In the genomic region with DNA sequence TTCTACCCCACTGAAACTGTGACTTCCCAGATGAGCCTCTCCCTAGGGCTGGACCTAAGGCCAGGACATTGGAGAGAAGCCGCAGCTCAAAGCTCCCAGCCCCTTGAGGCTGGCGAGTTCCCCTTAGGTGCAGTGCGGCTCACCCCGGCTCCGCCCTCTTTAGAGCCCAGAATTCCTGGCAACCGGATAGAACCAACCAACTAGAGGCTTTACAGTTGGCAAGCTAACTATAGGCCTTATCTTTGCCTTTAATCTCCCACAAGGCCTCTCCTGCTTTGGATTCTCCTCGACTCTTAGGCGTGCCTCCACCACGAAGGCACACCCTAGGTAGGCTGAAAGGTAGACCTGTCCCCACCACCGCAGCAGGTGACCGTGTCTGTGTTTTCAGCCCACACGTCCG, we compare ENCODE assay signal across 18 mouse cellular contexts. TPM values are rescaled to one million over a fixed set of nuclear protein-coding genes. Genes with fewer than 3 reads are reported as not detected.
A peak's percentile ranks its signal among the peaks of the same experiment; 100 is the strongest.
DNase-seq lines count a peak whose midpoint lies in the region; ATAC-seq and TF ChIP-seq lines count a peak whose summit lies in the region.
"Had no signal": no experiment of that assay in that cellular context is flagged by ENCODE, and none has a peak within 500 bp of the region (broad histone marks: within the 10 kb centered on the region; RNA-seq: fewer than 3 reads in every experiment).

No protein-coding gene starts in this region.

- H3K9ac ChIP-seq in liver, embryonic 13.5 days: 0 out of 2 replicates have a peak overlapping the region, but pooled peaks have one; percentile 13
- H3K9ac ChIP-seq in liver, embryonic 11.5 days (ENCODE audit: low read depth, low read length): no peak overlapping the region
- no peak overlapping the region for H3K9ac ChIP-seq in kidney, postnatal 0 days (ENCODE audit: low read depth, low read length)
- H3K9ac ChIP-seq: embryonic facial prominence, embryonic 15.5 days; limb, embryonic 13.5 days had no signal

- peaks cover 59% of the 10 kb centered on the region for H3K36me3 ChIP-seq in liver, embryonic 13.5 days
- peaks cover 15% of the 10 kb centered on the region; the same call in 1 of the 2 replicates for H3K36me3 ChIP-seq in liver, embryonic 11.5 days (ENCODE audit: control insufficient read depth, insufficient read depth, low read length)
- peaks cover 29% of the 10 kb centered on the region for H3K36me3 ChIP-seq in embryonic facial prominence, embryonic 10.5 days (replicated peaks)
- no peaks in the 10 kb centered on the region for H3K36me3 ChIP-seq in kidney, postnatal 0 days (ENCODE audit: insufficient read depth, low read length)
- H3K36me3 ChIP-seq in small intestine, adult 2 months (ENCODE audit: control insufficient read depth, insufficient read depth, low read length): no peaks in the 10 kb centered on the region
- peaks cover 37% of the 10 kb centered on the region for H3K36me3 ChIP-seq in midbrain, embryonic 10.5 days
- H3K36me3 ChIP-seq: embryonic facial prominence, embryonic 15.5 days had no signal

- DNase-seq in liver, embryonic 13.5 days: no peak
- no peak for DNase-seq in liver, embryonic 11.5 days (ENCODE audit: low spot score)
- DNase-seq in embryonic facial prominence, embryonic 10.5 days (ENCODE audit: low spot score): no peak
- DNase-seq in kidney, postnatal 0 days (ENCODE audit: low spot score): no peak
- DNase-seq in heart, postnatal 4 days: no peak
- no peak for DNase-seq in midbrain, embryonic 10.5 days (ENCODE audit: low spot score)
- no peak for DNase-seq in urinary bladder, postnatal 25 days (ENCODE audit: low spot score)
- DNase-seq: cerebellum, adult 2 months; gastrocnemius, postnatal 10 days; layer of hippocampus, postnatal 36 days; thymus, adult 2 months had no signal

- H3K4me1 ChIP-seq in liver, embryonic 13.5 days (replicated peaks): peaks cover 35% of the 10 kb centered on the region
- peaks cover 6% of the 10 kb centered on the region; the same call in 1 of the 2 replicates for H3K4me1 ChIP-seq in liver, embryonic 11.5 days (replicated peaks; ENCODE audit: control insufficient read depth, insufficient read depth, low read length)
- peaks cover 33% of the 10 kb centered on the region for H3K4me1 ChIP-seq in embryonic facial prominence, embryonic 10.5 days
- H3K4me1 ChIP-seq in kidney, postnatal 0 days (replicated peaks; ENCODE audit: insufficient read depth, low read length): peaks cover 11% of the 10 kb centered on the region; the same call in 1 of the 2 replicates
- peaks cover 19% of the 10 kb centered on the region for H3K4me1 ChIP-seq in small intestine, adult 2 months (ENCODE audit: control insufficient read depth, insufficient read depth, insufficient read length, low read length)
- H3K4me1 ChIP-seq in midbrain, embryonic 10.5 days: peaks cover 7% of the 10 kb centered on the region
- H3K4me1 ChIP-seq: embryonic facial prominence, embryonic 15.5 days had no signal

- no peaks in the 10 kb centered on the region for H3K27me3 ChIP-seq in liver, embryonic 13.5 days
- no peaks in the 10 kb centered on the region for H3K27me3 ChIP-seq in liver, embryonic 11.5 days (replicated peaks; ENCODE audit: control insufficient read depth, insufficient read depth, low read length)
- H3K27me3 ChIP-seq in embryonic facial prominence, embryonic 10.5 days (replicated peaks; ENCODE audit: low read depth, poor library complexity, severe bottlenecking): no peaks in the 10 kb centered on the region
- no peaks in the 10 kb centered on the region for H3K27me3 ChIP-seq in kidney, postnatal 0 days (ENCODE audit: insufficient read depth, low read length)
- no peaks in the 10 kb centered on the region for H3K27me3 ChIP-seq in small intestine, adult 2 months (ENCODE audit: control insufficient read depth, insufficient read depth, low read length)
- no peaks in the 10 kb centered on the region for H3K27me3 ChIP-seq in midbrain, embryonic 10.5 days (ENCODE audit: low read depth, poor library complexity, severe bottlenecking)
- H3K27me3 ChIP-seq: embryonic facial prominence, embryonic 15.5 days; limb, embryonic 13.5 days had no signal

- no peak for TF ChIP-seq POLR2A in small intestine, adult 2 months (IDR thresholded peaks at IDR 0.05; ENCODE audit: low read depth, low read length)

- no peaks in the 10 kb centered on the region for H3K9me3 ChIP-seq in liver, embryonic 13.5 days (replicated peaks)
- no peaks in the 10 kb centered on the region for H3K9me3 ChIP-seq in liver, embryonic 11.5 days (ENCODE audit: control insufficient read depth, low read length)
- H3K9me3 ChIP-seq in embryonic facial prominence, embryonic 10.5 days: no peaks in the 10 kb centered on the region
- H3K9me3 ChIP-seq in kidney, postnatal 0 days (replicated peaks; ENCODE audit: low read length): no peaks in the 10 kb centered on the region
- H3K9me3 ChIP-seq in midbrain, embryonic 10.5 days (replicated peaks): no peaks in the 10 kb centered on the region
- H3K9me3 ChIP-seq: embryonic facial prominence, embryonic 15.5 days; hindbrain, embryonic 10.5 days; limb, embryonic 13.5 days had no signal

- no peak overlapping the region for H3K27ac ChIP-seq in liver, embryonic 13.5 days
- H3K27ac ChIP-seq in liver, embryonic 11.5 days (ENCODE audit: low read depth, low read length): no peak overlapping the region
- H3K27ac ChIP-seq in embryonic facial prominence, embryonic 10.5 days (replicated peaks): 0 out of 2 replicates have a peak overlapping the region, but pooled peaks have one; percentile 44
- peak overlapping the region; percentile 66 for H3K27ac ChIP-seq in kidney, postnatal 0 days
- H3K27ac ChIP-seq in small intestine, adult 2 months (ENCODE audit: insufficient read depth, low read depth, low read length): 0 out of 2 replicates have a peak overlapping the region, but pooled peaks have one; percentile 15
- no peak overlapping the region for H3K27ac ChIP-seq in midbrain, embryonic 10.5 days (replicated peaks)
- H3K27ac ChIP-seq: embryonic facial prominence, embryonic 15.5 days; hindbrain, embryonic 10.5 days; limb, embryonic 13.5 days had no signal

- 66% methylated on average over 13 of the region's 13 CpGs for WGBS in liver, embryonic 13.5 days (ENCODE audit: insufficient replicate concordance)
- 79% methylated on average over 13 of the region's 13 CpGs for WGBS in liver, embryonic 11.5 days
- whole genome bisulfite sequencing in embryonic facial prominence, embryonic 10.5 days: 86% methylated on average over 13 of the region's 13 CpGs
- WGBS in kidney, postnatal 0 days: 72% methylated on average over 13 of the region's 13 CpGs
- 38% methylated on average over 13 of the region's 13 CpGs for WGBS in small intestine, adult 2 months
- WGBS in midbrain, embryonic 10.5 days: 91% methylated on average over 13 of the region's 13 CpGs

- ATAC-seq in liver, embryonic 13.5 days (ENCODE audit: low read depth): no peak
- ATAC-seq in liver, embryonic 11.5 days (replicated peaks; ENCODE audit: low FRiP score): no peak
- ATAC-seq in kidney, postnatal 0 days (replicated peaks; ENCODE audit: low FRiP score, low read depth): no peak
- ATAC-seq: forebrain, embryonic 16.5 days; inflammation-experienced regulatory T-cells, adult 6 months had no signal

- H3K4me2 ChIP-seq in liver, embryonic 13.5 days: no peak overlapping the region
- H3K4me2 ChIP-seq in liver, embryonic 11.5 days: no peak overlapping the region
- H3K4me2 ChIP-seq in kidney, postnatal 0 days (ENCODE audit: low read length): no peak overlapping the region
- H3K4me2 ChIP-seq: embryonic facial prominence, embryonic 15.5 days; heart, embryonic 11.5 days; limb, embryonic 13.5 days had no signal

- H3K4me3 ChIP-seq in liver, embryonic 13.5 days (replicated peaks): no peak overlapping the region
- H3K4me3 ChIP-seq in liver, embryonic 11.5 days (ENCODE audit: low read depth, low read length): no peak overlapping the region
- no peak overlapping the region for H3K4me3 ChIP-seq in embryonic facial prominence, embryonic 10.5 days
- H3K4me3 ChIP-seq in kidney, postnatal 0 days (replicated peaks; ENCODE audit: low read depth, low read length): no peak overlapping the region
- H3K4me3 ChIP-seq in small intestine, adult 2 months (ENCODE audit: low read depth, low read length): peak overlapping the region; percentile 14; the same call in 1 of the 2 replicates
- H3K4me3 ChIP-seq in midbrain, embryonic 10.5 days: no peak overlapping the region
- H3K4me3 ChIP-seq: embryonic facial prominence, embryonic 15.5 days; hindbrain, embryonic 10.5 days; limb, embryonic 13.5 days had no signal

- TF ChIP-seq CTCF in kidney, postnatal 0 days (IDR thresholded peaks at IDR 0.05; ENCODE audit: low read depth): no peak
- no peak for TF ChIP-seq CTCF in small intestine, adult 2 months (IDR thresholded peaks at IDR 0.05; ENCODE audit: extremely low read depth, insufficient read length, insufficient replicate concordance, low read depth, low read length)

RNA-seq across cellular contexts. Expression of gene Prkab1, which starts 16.6 kb away (rescaled TPM):
- 76.1 and 81.9 TPM in 2 replicates for polyA plus RNA-seq in liver, embryonic 13.5 days (2015; fragmentation: Nextera tagmentation; extraction: Ambion mirVana)
- polyA plus RNA-seq in liver, embryonic 11.5 days (2014; fragmentation: Nextera tagmentation; extraction: Ambion mirVana): 109 and 111 TPM in 2 replicates
- polyA plus RNA-seq in embryonic facial prominence, embryonic 10.5 days (2016; fragmentation: Nextera tagmentation; extraction: Ambion mirVana): 77.1 and 79.2 TPM in 2 replicates
- polyA plus RNA-seq in kidney, postnatal 0 days (2015; fragmentation: Nextera tagmentation; extraction: Ambion mirVana): 79.0 and 83.3 TPM in 2 replicates
- polyA plus RNA-seq in small intestine, adult 2 months (2012; rRNA removed): 37.8 and 73.8 TPM in 2 replicates
- total RNA-seq in heart, postnatal 4 days (2021): 10 to 100 TPM; 67.9 to 72.7 TPM
- polyA plus RNA-seq in midbrain, embryonic 10.5 days (2016; fragmentation: Nextera tagmentation; extraction: Ambion mirVana): 66.7 and 72.6 TPM in 2 replicates

Comparison
In these comparisons a context has a peak if more than half of its experiments do, and no peak if none do; other contexts are left out.
1. H3K27ac ChIP-seq: peak in embryonic facial prominence, embryonic 10.5 days (single experiment), kidney, postnatal 0 days (single experiment) and small intestine, adult 2 months (single experiment); none in liver, embryonic 13.5 days (single experiment), liver, embryonic 11.5 days (single experiment) and midbrain, embryonic 10.5 days (single experiment).